Mouse (Mus musculus): ENCODE measurements around the gene Dcaf11. TPM values are rescaled to one million over a fixed set of nuclear protein-coding genes. Genes with fewer than 3 reads are reported as not detected.

Dcaf11 gene
- polyA plus RNA-seq, 1 experiment from 2014 or later = 85.1 TPM

DNA sequence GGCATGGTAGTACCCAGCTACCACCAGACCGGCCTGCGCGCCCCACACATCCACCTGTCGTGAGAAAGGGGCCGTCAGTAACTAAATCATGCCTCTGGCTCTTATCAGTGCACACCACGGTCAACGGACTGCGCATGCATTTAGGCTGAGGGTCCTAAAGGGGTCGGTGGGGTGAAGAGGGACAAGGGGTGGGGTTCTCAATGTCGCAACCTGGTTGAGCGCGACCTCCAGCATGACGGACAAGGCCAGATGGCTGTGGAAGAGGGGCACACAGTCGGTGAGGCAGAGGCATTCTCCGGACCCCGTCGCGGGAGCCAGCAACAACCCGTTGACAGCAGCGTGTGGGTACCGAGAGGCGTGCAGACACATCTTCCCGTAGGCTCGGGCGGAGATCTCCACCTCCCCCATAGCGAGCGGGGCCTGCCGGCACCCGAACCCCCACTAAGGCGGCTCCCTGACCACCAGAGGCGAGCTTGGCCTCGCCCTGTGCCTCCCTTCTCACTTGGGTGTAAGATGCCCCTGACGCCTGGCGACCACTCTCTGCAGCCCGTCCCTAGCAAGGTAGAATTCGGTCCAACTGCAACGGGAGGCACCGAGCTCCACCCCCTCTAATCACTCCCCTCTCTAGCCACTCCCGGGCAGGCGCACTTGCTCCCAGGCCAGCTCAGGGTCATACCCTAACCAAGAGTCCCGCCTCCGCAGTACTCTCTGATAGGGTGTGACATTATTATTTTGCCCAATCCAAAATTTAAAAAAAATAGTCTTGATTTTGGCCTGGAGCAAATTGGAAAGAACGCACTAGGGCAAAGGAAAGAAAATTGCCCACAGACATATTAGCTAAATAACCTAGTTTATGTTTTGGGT lies 25.1 kb downstream of the Dcaf11 start, which contains the start of gene Emc9:
TSS of gene Emc9 (minus strand) at position 601 of the 864 bp plus-strand sequence.
- H3K27ac ChIP-seq (ENCODE audit: low read depth, low read length) = 0 out of 2 replicates have a peak within 1 kb of the TSS, but pooled peaks have one; percentile 17
- WGBS = 2% methylated on average over 43 of the region's 43 CpGs

GRCm38 (mm10) chr14:55585566-55585960 lies 25.8 kb downstream of the Dcaf11 start:
- no peaks in the 10 kb centered on the region for H3K9me3 ChIP-seq (ENCODE audit: control insufficient read depth, low read length)
- no peak overlapping the region for H3K4me2 ChIP-seq (ENCODE audit: low read depth)
- H3K36me3 ChIP-seq (ENCODE audit: control insufficient read depth, insufficient read depth, low read length) = no peaks in the 10 kb centered on the region
- ATAC-seq (ENCODE audit: insufficient read depth, low FRiP score, low TSS enrichment) (no peak), DNase-seq (ENCODE audit: low spot score) (no peak)
- 65% methylated on average over 6 of the region's 6 CpGs for WGBS
- no peaks in the 10 kb centered on the region for H3K27me3 ChIP-seq (ENCODE audit: control insufficient read depth, insufficient read depth, low read length)
- peaks cover 8% of the 10 kb centered on the region; the same call in 1 of the 2 replicates for H3K4me1 ChIP-seq (ENCODE audit: control insufficient read depth, insufficient read depth, low read length)
- H3K9ac ChIP-seq (ENCODE audit: low read length) = no peak overlapping the region
- H3K4me3 ChIP-seq (ENCODE audit: low read depth, low read length) = no peak overlapping the region
- no peak overlapping the region for H3K27ac ChIP-seq (ENCODE audit: low read depth, low read length)

More for the DNA sequence above, 25.1 kb downstream of the Dcaf11 start, which contains the start of gene Emc9:
- Histone ChIP-seq H3K4me2 (ENCODE audit: low read depth) (peak within 1 kb of the TSS; percentile 76), H3K4me3 (ENCODE audit: low read depth, low read length) (peak within 1 kb of the TSS; percentile 45), H3K4me1 (ENCODE audit: control insufficient read depth, insufficient read depth, low read length) (peaks cover 8% of the 10 kb centered on the region; the same call in 1 of the 2 replicates), H3K9ac (ENCODE audit: low read length) (peak within 1 kb of the TSS; percentile 54), H3K9me3 (ENCODE audit: control insufficient read depth, low read length) (no peaks in the 10 kb centered on the region), H3K36me3 (ENCODE audit: control insufficient read depth, insufficient read depth, low read length) (no peaks in the 10 kb centered on the region), H3K27me3 (ENCODE audit: control insufficient read depth, insufficient read depth, low read length) (no peaks in the 10 kb centered on the region)
- DNase-seq (ENCODE audit: low spot score) (peak; percentile 48), ATAC-seq (ENCODE audit: insufficient read depth, low FRiP score, low TSS enrichment) (peak; percentile 67; the same call in 1 of the 2 replicates)

DNA sequence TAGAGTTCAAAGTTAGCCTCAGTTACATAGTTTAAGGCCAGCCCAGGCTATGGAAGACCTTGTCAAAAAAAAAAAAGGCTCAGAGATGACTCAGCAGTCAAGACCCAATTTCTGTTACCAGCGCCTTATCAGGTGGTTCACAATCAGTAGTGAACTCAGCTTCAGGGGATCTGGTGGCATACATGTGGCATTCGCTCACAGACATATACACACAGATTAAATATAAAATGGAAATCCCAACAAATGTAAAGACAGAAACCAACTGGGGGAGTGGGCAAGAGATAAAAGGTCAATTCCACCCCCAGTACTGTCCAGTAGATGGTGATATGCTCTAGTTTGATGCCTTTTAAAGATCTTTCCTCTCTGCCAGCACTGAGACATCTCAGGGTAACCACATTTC lies 26.3 kb downstream of the Dcaf11 start:
- WGBS = 81% methylated on average over 2 of the region's 2 CpGs
- no peak overlapping the region for H3K27ac ChIP-seq (ENCODE audit: low read depth, low read length)
- ATAC-seq (ENCODE audit: insufficient read depth, low FRiP score, low TSS enrichment) = no peak
- no peak for DNase-seq (ENCODE audit: low spot score)
- H3K9me3 ChIP-seq (ENCODE audit: control insufficient read depth, low read length) = no peaks in the 10 kb centered on the region
- H3K9ac ChIP-seq (ENCODE audit: low read length) = no peak overlapping the region
- no peak overlapping the region for H3K4me2 ChIP-seq (ENCODE audit: low read depth)
- H3K36me3 ChIP-seq (ENCODE audit: control insufficient read depth, insufficient read depth, low read length) = no peaks in the 10 kb centered on the region
- H3K4me3 ChIP-seq (ENCODE audit: low read depth, low read length) = no peak overlapping the region
- H3K27me3 ChIP-seq (ENCODE audit: control insufficient read depth, insufficient read depth, low read length) = no peaks in the 10 kb centered on the region
- peaks cover 8% of the 10 kb centered on the region; the same call in 1 of the 2 replicates for H3K4me1 ChIP-seq (ENCODE audit: control insufficient read depth, insufficient read depth, low read length)

- 92% methylated on average over 5 of the region's 5 CpGs for WGBS
- no peak for DNase-seq (ENCODE audit: low spot score)
- ATAC-seq (ENCODE audit: insufficient read depth, low FRiP score, low TSS enrichment) = no peak
- H3K9ac ChIP-seq (ENCODE audit: low read length) = no peak overlapping the region
- no peaks in the 10 kb centered on the region for H3K36me3 ChIP-seq (ENCODE audit: control insufficient read depth, insufficient read depth, low read length)
- no peaks in the 10 kb centered on the region for H3K9me3 ChIP-seq (ENCODE audit: control insufficient read depth, low read length)
- H3K27me3 ChIP-seq (ENCODE audit: control insufficient read depth, insufficient read depth, low read length) = no peaks in the 10 kb centered on the region
- no peak overlapping the region for H3K4me2 ChIP-seq (ENCODE audit: low read depth)
- no peak overlapping the region for H3K4me3 ChIP-seq (ENCODE audit: low read depth, low read length)
- H3K27ac ChIP-seq (ENCODE audit: low read depth, low read length) = no peak overlapping the region
- peaks cover 15% of the 10 kb centered on the region for H3K4me1 ChIP-seq (ENCODE audit: control insufficient read depth, insufficient read depth, low read length)
Observed at GRCm38 (mm10) chr14:55589271-55589670, 29.5 kb downstream of the Dcaf11 start.

- no peak overlapping the region for H3K27ac ChIP-seq (ENCODE audit: low read depth, low read length)
- H3K4me2 ChIP-seq (ENCODE audit: low read depth) = peak overlapping the region; percentile 98
- 0 out of 2 replicates have a peak, but pooled peaks cover 2% of the 10 kb centered on the region for H3K36me3 ChIP-seq (ENCODE audit: control insufficient read depth, insufficient read depth, low read length)
- H3K4me3 ChIP-seq (ENCODE audit: low read depth, low read length) = peak overlapping the region; percentile 85
- no peaks in the 10 kb centered on the region for H3K27me3 ChIP-seq (ENCODE audit: control insufficient read depth, insufficient read depth, low read length)
- H3K9me3 ChIP-seq (ENCODE audit: control insufficient read depth, low read length) = no peaks in the 10 kb centered on the region
- peak overlapping the region; percentile 83 for H3K9ac ChIP-seq (ENCODE audit: low read length)
- DNase-seq (ENCODE audit: low spot score) (no peak), ATAC-seq (ENCODE audit: insufficient read depth, low FRiP score, low TSS enrichment) (no peak)
- WGBS = 88% methylated on average over 11 of the region's 11 CpGs
- peaks cover 8% of the 10 kb centered on the region for H3K4me1 ChIP-seq (ENCODE audit: control insufficient read depth, insufficient read depth, low read length)
Observed at GRCm38 (mm10) chr14:55589771-55590448, 30.1 kb downstream of the Dcaf11 start.

DNA sequence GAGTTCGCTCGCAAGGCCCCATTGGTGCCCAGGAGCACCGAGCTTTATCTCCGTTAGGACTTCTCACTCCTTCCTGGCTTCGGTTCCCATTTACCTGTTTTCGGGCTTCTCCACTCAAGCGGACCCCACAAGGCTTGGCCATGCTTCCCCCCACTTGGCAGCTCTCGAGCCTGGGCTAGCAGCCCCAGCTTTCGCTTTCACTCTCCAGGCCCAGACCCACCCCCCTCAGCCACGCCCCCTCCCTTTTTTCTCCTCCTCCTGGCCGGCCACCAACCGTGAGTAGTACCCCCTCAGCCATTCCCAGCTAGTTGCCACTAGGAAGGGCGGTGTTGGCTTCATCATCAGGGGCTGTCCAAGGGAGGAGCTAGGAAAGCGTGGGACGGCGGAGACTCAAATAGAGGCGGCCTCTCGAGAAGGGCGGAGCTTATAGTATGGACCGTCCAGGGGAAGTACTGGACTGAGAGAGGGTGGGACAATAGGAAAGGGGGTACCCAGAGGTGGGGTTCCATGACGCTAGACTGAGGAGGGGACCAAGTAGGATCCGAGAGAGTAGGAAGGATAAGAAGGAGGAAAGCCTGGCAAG lies 31.0 kb downstream of the Dcaf11 start, which contains the start of gene Psme2:
TSS of gene Psme2 (minus strand) at position 366 of the 583 bp plus-strand sequence.
- Histone ChIP-seq H3K9me3 (ENCODE audit: control insufficient read depth, low read length) (no peaks in the 10 kb centered on the region), H3K27me3 (ENCODE audit: control insufficient read depth, insufficient read depth, low read length) (no peaks in the 10 kb centered on the region), H3K4me1 (ENCODE audit: control insufficient read depth, insufficient read depth, low read length) (peaks cover 7% of the 10 kb centered on the region), H3K27ac (ENCODE audit: low read depth, low read length) (peak within 1 kb of the TSS; percentile 86), H3K36me3 (ENCODE audit: control insufficient read depth, insufficient read depth, low read length) (peaks cover 7% of the 10 kb centered on the region), H3K4me3 (ENCODE audit: low read depth, low read length) (peak within 1 kb of the TSS; percentile 85), H3K9ac (ENCODE audit: low read length) (peak within 1 kb of the TSS; percentile 83), H3K4me2 (ENCODE audit: low read depth) (peak within 1 kb of the TSS; percentile 98)
- WGBS = under 1% methylated on average over 22 of the region's 22 CpGs
- peak; percentile 96 for ATAC-seq (ENCODE audit: insufficient read depth, low FRiP score, low TSS enrichment)
- DNase-seq (ENCODE audit: low spot score) = peak; percentile 92

- peak within 1 kb of the TSS; percentile 85 for H3K4me3 ChIP-seq (ENCODE audit: low read depth, low read length)
- peak within 1 kb of the TSS; percentile 83 for H3K9ac ChIP-seq (ENCODE audit: low read length)
- under 1% methylated on average over 33 of the region's 33 CpGs for WGBS
- peaks cover 7% of the 10 kb centered on the region for H3K4me1 ChIP-seq (ENCODE audit: control insufficient read depth, insufficient read depth, low read length)
- H3K36me3 ChIP-seq (ENCODE audit: control insufficient read depth, insufficient read depth, low read length) = peaks cover 8% of the 10 kb centered on the region
- ATAC-seq (ENCODE audit: insufficient read depth, low FRiP score, low TSS enrichment) = peak; percentile 86
- DNase-seq (ENCODE audit: low spot score) = peak; percentile 89
- H3K4me2 ChIP-seq (ENCODE audit: low read depth) = peak within 1 kb of the TSS; percentile 98
- peak within 1 kb of the TSS; percentile 86 for H3K27ac ChIP-seq (ENCODE audit: low read depth, low read length)
- no peaks in the 10 kb centered on the region for H3K9me3 ChIP-seq (ENCODE audit: control insufficient read depth, low read length)
- no peaks in the 10 kb centered on the region for H3K27me3 ChIP-seq (ENCODE audit: control insufficient read depth, insufficient read depth, low read length)
Observed at GRCm38 (mm10) chr14:55591331-55591891, 31.6 kb downstream of the Dcaf11 start, which contains the start of gene Rnf31. Gene Rnf31 (plus strand): TSS chr14:55591708.

GRCm38 (mm10) chr14:55592226-55592625 lies 32.4 kb downstream of the Dcaf11 start:
- 10% methylated on average over 16 of the region's 16 CpGs for WGBS
- no peak overlapping the region; the same call in 1 of the 2 replicates for H3K27ac ChIP-seq (ENCODE audit: low read depth, low read length)
- H3K9ac ChIP-seq (ENCODE audit: low read length) = peak overlapping the region; percentile 83
- no peaks in the 10 kb centered on the region for H3K27me3 ChIP-seq (ENCODE audit: control insufficient read depth, insufficient read depth, low read length)
- DNase-seq (ENCODE audit: low spot score) (no peak), ATAC-seq (ENCODE audit: insufficient read depth, low FRiP score, low TSS enrichment) (no peak)
- H3K9me3 ChIP-seq (ENCODE audit: control insufficient read depth, low read length) = no peaks in the 10 kb centered on the region
- peaks cover 7% of the 10 kb centered on the region for H3K4me1 ChIP-seq (ENCODE audit: control insufficient read depth, insufficient read depth, low read length)
- peaks cover 10% of the 10 kb centered on the region for H3K36me3 ChIP-seq (ENCODE audit: control insufficient read depth, insufficient read depth, low read length)
- H3K4me2 ChIP-seq (ENCODE audit: low read depth) = peak overlapping the region; percentile 98
- peak overlapping the region; percentile 85 for H3K4me3 ChIP-seq (ENCODE audit: low read depth, low read length)
